Mouse (Mus musculus) bone marrow, adult 2 months (tissue): Measurements from ENCODE around the gene Dact2. TPM values are rescaled to one million over a fixed set of nuclear protein-coding genes. Genes with fewer than 3 reads are reported as not detected.

ENCODE experiments used
- H3K27ac ChIP-seq: fragments of 200-500 bp; 2 replicates; pipeline ENCODE4 v1.5.1; 2012; ENCODE audit warnings: low read depth, mild to moderate bottlenecking, control low read depth, inconsistent platforms, low read length; ENCODE audit not compliant: control insufficient read depth, poor library complexity, insufficient read depth
- H3K4me1 ChIP-seq: fragments of 200-500 bp; 2 replicates; pipeline ENCODE4 v1.6.1; 2011; ENCODE audit warnings: low read length; ENCODE audit not compliant: control insufficient read depth, insufficient read depth
- H3K4me3 ChIP-seq: fragments of 200-500 bp; replicated peaks from 2 replicates; pipeline ENCODE3; 2011; ENCODE audit warnings: mild to moderate bottlenecking, low read depth, low read length, control low read depth; ENCODE audit not compliant: control insufficient read depth
- CTCF ChIP-seq: fragments of 200-500 bp; IDR thresholded peaks from 2 replicates; pipeline ENCODE4 v1.5.1; 2011; ENCODE audit warnings: low read length, control low read depth; ENCODE audit not compliant: control insufficient read depth, insufficient read depth
- POLR2A ChIP-seq: fragments of 200-500 bp; IDR thresholded peaks from 2 replicates; pipeline ENCODE4 v1.6.1; 2011; ENCODE audit warnings: low read depth, mild to moderate bottlenecking, control low read depth, low read length, borderline replicate concordance; ENCODE audit not compliant: control insufficient read depth
- WGBS: fragments of 180-500 bp; shearing (Covaris S2); methylation state at CpG from one replicate; pipeline ENCODE4 v1.1.7; 2018; 5-methylcytosine and 5-hydroxymethylcytosine counted together
- polyA plus RNA-seq: library from polyadenylated mRNA; stranded (reverse); fragments of >200 nt; gene quantifications from 2 replicates; pipeline ENCODE4 v1.2.4, GENCODE M21; 2011; ENCODE audit warnings: low replicate concordance; ENCODE audit not compliant: missing spikeins, insufficient read depth, insufficient read length

The Dact2 gene
- polyA plus RNA-seq, 1 experiment: 3.7 TPM

DNA sequence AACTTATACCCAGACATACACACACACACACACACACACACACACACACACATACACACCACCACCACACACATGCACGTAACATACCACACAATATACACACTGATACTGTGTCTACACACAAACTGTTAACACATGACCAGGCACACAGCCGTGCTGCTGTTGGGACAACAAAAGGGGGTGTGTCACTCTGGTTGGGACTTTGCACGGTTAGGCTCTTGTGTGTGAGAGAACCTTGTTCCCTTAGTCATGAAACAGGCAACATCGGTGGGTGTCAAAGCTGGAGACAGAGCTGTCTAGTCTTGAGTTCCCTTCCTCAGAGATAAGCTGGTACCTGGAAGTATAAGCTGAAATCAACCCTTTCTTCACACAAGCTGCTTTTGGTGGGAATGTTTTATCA lies 29.1 kb downstream of the Dact2 start:
- Histone ChIP-seq H3K27ac (no peak overlapping the region), H3K4me1 (no peaks in the 10 kb centered on the region), H3K4me3 (no peak overlapping the region)
- TF ChIP-seq POLR2A (no peak), CTCF (no peak)
- WGBS: 72% methylated on average over 4 of the region's 4 CpGs

DNA sequence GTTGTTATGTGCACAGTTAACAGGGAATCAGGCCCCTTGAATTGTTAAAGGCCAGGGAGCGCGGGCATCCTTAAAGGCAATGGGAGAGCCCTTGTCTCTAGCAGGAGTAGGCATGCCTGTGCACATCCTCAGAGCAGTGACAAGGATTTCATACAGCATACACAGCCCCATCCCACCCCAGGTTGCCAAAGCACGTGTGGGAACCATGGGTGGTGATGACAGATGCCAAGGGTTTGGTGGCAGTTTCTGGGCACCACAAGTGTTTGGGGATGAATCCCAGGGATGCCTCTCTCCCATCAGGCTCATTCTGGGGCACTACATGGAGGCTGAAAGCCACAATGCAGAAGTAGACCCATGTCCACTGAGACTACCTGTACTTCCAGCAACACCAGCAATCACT lies 29.7 kb downstream of the Dact2 start:
- TF ChIP-seq POLR2A (no peak), CTCF (no peak)
- Histone ChIP-seq H3K4me3 (no peak overlapping the region), H3K4me1 (no peaks in the 10 kb centered on the region), H3K27ac (no peak overlapping the region)
- 83% methylated on average over 3 of the region's 3 CpGs for whole genome bisulfite sequencing

DNA sequence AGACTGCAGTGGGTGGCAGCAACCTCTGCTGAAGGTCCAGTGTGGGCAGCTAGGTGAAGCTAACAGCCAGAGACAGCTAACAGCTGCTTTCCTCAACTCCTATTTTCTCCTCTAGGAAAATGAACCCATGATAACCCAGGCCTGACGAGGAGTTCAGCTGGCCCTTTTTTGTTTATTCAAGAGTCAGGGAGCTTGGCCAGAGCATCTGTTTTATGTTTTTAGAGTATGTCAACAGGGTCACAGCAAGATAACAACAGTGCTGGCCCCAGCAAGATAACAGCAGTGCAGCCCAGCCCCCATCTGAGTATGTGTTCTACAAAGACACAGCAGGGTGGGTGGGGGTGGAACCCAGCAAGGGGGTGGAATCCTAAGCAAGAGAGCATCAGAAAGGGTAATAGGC lies 30.6 kb downstream of the Dact2 start:
- no peak overlapping the region for H3K4me3 ChIP-seq

DNA sequence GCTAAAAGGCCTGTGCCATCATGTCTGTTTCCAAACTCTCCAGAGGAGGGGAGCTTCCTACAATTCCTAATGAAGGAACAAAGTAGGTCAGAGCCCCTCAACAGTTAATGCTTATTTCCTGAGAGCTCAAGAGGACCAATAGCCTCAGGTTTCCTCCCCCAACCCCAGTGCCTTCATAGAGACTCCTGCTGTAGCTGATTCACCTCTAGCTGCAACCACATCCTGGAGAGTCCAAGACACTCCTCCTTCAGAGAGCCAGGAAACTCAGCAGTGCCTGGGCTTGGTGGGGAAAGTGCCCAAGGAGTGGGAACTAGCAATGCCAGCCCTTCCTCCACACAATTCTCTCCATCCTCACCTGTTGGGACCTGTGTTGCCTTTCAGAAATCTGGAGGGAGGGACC lies 31.4 kb downstream of the Dact2 start:
- H3K4me1 ChIP-seq: no peaks in the 10 kb centered on the region
- H3K4me3 ChIP-seq: no peak overlapping the region
- H3K27ac ChIP-seq: no peak overlapping the region
- TF ChIP-seq POLR2A: no peak
- no peak for TF ChIP-seq CTCF

More for the DNA sequence above, 30.6 kb downstream of the Dact2 start:
- 41% methylated on average over 1 of the region's 1 CpGs for WGBS
- Histone ChIP-seq H3K4me1 (no peaks in the 10 kb centered on the region), H3K27ac (no peak overlapping the region)
- TF ChIP-seq POLR2A (no peak), CTCF (no peak)

DNA sequence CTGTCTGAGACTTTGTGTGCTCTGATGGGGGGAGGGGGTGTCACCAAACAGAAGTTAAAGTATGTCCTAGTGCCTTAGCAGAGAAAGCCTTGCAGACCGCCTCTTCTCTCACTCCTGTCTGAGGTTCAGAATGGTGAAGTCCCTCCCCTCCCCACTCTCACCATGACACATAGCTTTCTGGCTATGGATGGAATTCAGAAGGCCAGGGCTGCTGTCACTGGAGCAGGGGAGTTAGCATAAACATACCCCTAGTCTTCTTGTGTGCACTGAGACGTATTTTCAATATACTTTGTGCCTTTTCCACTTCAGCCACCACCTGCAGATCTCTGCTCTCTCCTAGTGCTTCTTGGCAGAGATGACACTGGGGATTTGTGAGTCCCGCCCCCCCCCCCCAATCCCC lies 31.9 kb downstream of the Dact2 start:
- 61% methylated on average over 3 of the region's 3 CpGs for WGBS
- TF ChIP-seq CTCF (no peak), POLR2A (no peak)
- Histone ChIP-seq H3K4me3 (no peak overlapping the region), H3K27ac (no peak overlapping the region), H3K4me1 (no peaks in the 10 kb centered on the region)

DNA sequence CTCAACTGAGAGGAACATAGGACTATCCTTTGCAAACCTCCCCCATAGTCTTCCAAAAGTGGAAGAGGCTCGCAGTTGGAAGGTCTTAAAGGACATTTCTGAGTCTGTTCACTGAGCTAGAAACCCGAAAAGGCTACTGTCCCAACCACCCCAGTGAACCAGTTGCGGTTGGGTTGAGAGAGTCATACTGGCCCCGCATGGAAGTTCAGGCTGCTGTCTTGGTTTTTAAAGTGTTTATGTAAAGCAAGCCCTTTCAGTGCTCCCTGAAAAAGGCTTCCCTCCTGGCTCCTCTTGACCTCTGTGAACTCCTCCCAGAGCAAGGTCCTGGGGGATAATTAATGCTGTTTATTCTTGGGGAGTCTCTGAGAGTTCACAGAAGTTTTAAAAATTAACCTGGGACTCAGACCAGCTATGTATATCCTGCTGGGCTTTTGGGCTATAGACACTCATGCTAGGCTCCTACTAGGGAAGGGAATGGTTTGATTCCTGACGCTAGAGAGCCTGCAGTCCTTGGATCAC lies 33.1 kb downstream of the Dact2 start:
- WGBS: 72% methylated on average over 5 of the region's 5 CpGs
- Histone ChIP-seq H3K27ac (no peak overlapping the region), H3K4me1 (no peaks in the 10 kb centered on the region), H3K4me3 (no peak overlapping the region)
- no peak for TF ChIP-seq POLR2A
- TF ChIP-seq CTCF: no peak

DNA sequence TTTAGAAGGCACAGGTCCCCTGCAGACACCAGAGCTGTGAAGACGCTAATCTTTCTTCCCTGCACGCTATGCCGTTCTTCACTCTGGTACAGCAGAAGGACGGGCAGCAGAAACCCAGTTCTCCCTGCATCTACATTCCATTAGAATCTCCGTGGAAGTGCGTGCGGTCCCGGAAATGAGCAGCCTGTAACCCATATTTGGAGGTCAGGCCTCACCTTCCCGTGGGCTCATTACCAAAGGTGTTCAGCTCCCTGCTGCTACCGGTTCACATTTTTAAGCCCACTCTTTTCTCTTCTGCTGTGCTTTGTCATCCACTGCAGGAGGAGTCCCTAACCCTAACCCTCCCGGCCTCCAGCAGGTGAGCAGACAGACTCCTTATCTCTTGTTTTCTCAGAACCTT lies 34.7 kb downstream of the Dact2 start:
- Histone ChIP-seq H3K27ac (no peak overlapping the region), H3K4me3 (no peak overlapping the region), H3K4me1 (no peaks in the 10 kb centered on the region)
- no peak for TF ChIP-seq CTCF
- TF ChIP-seq POLR2A: no peak
- WGBS: 76% methylated on average over 11 of the region's 11 CpGs

DNA sequence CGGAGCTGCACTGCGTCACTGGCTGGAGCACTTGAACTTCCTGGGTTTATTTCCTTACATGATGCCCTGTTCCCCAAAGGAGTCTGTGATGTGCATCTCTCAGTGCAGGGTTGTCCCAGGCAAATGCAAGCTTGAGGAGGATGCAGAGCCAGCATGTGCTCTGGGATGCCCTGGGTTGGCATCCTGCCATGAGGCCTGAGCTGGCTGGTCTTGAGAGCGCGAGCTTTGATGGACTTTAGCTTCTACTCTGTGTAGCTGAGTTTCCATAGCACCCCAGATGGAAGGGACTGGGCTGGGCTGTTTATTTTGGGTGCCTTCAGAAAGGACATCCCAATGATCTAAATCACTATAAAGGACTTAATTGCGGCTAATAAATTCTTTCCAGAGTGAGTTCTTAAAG lies 36.5 kb downstream of the Dact2 start:
- Histone ChIP-seq H3K4me3 (no peak overlapping the region), H3K27ac (no peak overlapping the region), H3K4me1 (no peaks in the 10 kb centered on the region)
- WGBS: 72% methylated on average over 5 of the region's 5 CpGs
- TF ChIP-seq POLR2A (no peak), CTCF (no peak)
